In genomic region chr3:87849117-87849516, GRCm38 (mm10) we compare ENCODE assay signal across 25 mouse cellular contexts. TPM values are rescaled to one million over a fixed set of nuclear protein-coding genes. Genes with fewer than 3 reads are reported as not detected.
"Had no signal": no experiment of that assay in that cellular context is flagged by ENCODE, and none has a peak within 500 bp of the region (broad histone marks: within the 10 kb centered on the region; RNA-seq: fewer than 3 reads in every experiment).

No protein-coding gene starts in this region.

- H3K36me3 ChIP-seq: limb, embryonic 12.5 days; limb, embryonic 15.5 days; lung, embryonic 15.5 days; midbrain, embryonic 12.5 days; midbrain, embryonic 15.5 days; neural tube, embryonic 13.5 days had no signal

- ATAC-seq: liver, postnatal 0 days; midbrain, embryonic 15.5 days had no signal

- H3K4me1 ChIP-seq: limb, embryonic 12.5 days; limb, embryonic 15.5 days; lung, embryonic 15.5 days; midbrain, embryonic 15.5 days; neural tube, embryonic 13.5 days had no signal

- DNase-seq: kidney, adult 8-10 months; kidney, postnatal 14 days; kidney, postnatal 4 days; left cerebral cortex, postnatal 4 days; liver, postnatal 0 days; lung, postnatal 10 days; lung, postnatal 36 days; retina, postnatal 1 day; right cerebral cortex, postnatal 25 days; spleen, adult 18-20 months; thymus, postnatal 25 days had no signal

- H3K9me3 ChIP-seq: limb, embryonic 12.5 days; limb, embryonic 15.5 days; lung, embryonic 15.5 days; midbrain, embryonic 12.5 days; midbrain, embryonic 15.5 days; neural tube, embryonic 13.5 days had no signal

- H3K27ac ChIP-seq: limb, embryonic 12.5 days; limb, embryonic 15.5 days; liver, embryonic 14.5 days; lung, embryonic 15.5 days; midbrain, embryonic 12.5 days; midbrain, embryonic 15.5 days; neural tube, embryonic 13.5 days; stomach, postnatal 0 days had no signal

- H3K4me3 ChIP-seq: limb, embryonic 12.5 days; limb, embryonic 15.5 days; lung, embryonic 15.5 days; midbrain, embryonic 12.5 days; midbrain, embryonic 15.5 days; neural tube, embryonic 13.5 days had no signal

- H3K27me3 ChIP-seq: limb, embryonic 12.5 days; limb, embryonic 15.5 days; lung, embryonic 15.5 days; midbrain, embryonic 12.5 days; midbrain, embryonic 15.5 days; neural tube, embryonic 13.5 days had no signal

RNA-seq across cellular contexts. Expression of gene Sh2d2a, which starts 2.6 kb away (rescaled TPM):
- total RNA-seq: layer of hippocampus, adult 18-20 months; layer of hippocampus, postnatal 14 days; left cerebral cortex, adult 8-10 months; left cerebral cortex, postnatal 14 days; left cerebral cortex, postnatal 4 days had no signal
- polyA plus RNA-seq: limb, embryonic 12.5 days; midbrain, embryonic 12.5 days; midbrain, embryonic 15.5 days; neural tube, embryonic 13.5 days had no signal

RNA-seq across cellular contexts. Expression of gene Insrr, which starts 52.4 kb away (rescaled TPM):
- total RNA-seq: megakaryocyte-erythroid progenitor cell, adult 5-6 weeks; neutrophil, adult 5-6 weeks had no signal
- polyA plus RNA-seq: liver, postnatal 0 days had no signal

RNA-seq across cellular contexts. Expression of gene Ntrk1, which starts 54.2 kb away (rescaled TPM):
- total RNA-seq: megakaryocyte-erythroid progenitor cell, adult 5-6 weeks; neutrophil, adult 5-6 weeks had no signal
